Mouse (Mus musculus) left cerebral cortex, adult 8-10 months (tissue): Measurements from ENCODE around the gene Rasgrp4. TPM values are rescaled to one million over a fixed set of nuclear protein-coding genes. Genes with fewer than 3 reads are reported as not detected.
"Not testable (repeated sequence)": the region's sequence is repeated elsewhere in the genome, so short reads cannot be mapped to it uniquely, and the experiment has no call there.

ENCODE experiments used
- DNase-seq, 2 experiments: peaks; one replicate each; pipeline ENCODE4 v3.0.0; 2022; ENCODE audit warnings: low spot score in 2 of 2
- total RNA-seq, 4 experiments: library from RNA; stranded (reverse); gene quantifications; 2 replicates each; pipeline ENCODE4 v1.2.4; 2022

Gene Rasgrp4
- total RNA-seq: 1 to 10 TPM in 2 of 4 experiments, under 1 TPM in 2; 0.68 to 1.3 (median 1.1) TPM

DNA sequence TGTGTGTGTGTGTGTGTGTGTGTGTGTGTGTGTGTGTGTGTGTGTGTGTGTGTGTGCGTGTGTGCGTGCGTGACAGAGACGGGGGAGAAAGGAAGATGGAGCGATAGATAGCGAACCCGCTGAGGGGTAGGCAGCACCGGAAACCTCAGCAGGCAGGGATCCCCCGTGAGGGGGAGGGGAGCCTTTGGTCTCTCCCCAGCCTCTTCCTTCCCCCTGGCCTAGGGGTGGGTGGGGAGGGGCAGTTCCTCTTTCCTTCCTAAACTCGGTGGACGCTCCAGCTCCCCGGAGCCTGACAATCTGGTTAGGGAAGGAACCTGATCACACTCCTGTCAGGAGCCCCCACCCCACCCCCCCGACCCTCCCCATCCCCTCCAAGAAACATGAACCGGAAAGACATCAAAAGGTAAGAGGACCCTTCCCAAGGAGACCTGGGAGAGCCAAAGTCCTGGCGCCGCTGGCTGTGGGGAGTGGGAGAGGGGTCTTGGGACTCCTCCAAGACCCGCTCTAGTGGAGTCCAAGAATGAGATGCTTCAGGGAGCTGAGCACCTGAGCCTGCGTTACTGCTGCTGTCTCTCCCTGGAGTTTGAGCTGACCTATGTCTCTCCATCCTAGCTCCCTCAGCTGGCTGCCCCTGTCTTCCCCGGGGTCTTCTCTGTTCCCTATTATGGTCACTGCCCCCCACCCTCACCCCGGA, at the start of gene Rasgrp4:
Rasgrp4 (plus strand) TSS at position 159 of the 694 bp plus-strand sequence.
- DNase-seq: no peak

GRCm38 (mm10) chr7:29085981-29086380, 48.7 kb upstream of the Rasgrp4 start:
- no peak for DNase-seq

DNA sequence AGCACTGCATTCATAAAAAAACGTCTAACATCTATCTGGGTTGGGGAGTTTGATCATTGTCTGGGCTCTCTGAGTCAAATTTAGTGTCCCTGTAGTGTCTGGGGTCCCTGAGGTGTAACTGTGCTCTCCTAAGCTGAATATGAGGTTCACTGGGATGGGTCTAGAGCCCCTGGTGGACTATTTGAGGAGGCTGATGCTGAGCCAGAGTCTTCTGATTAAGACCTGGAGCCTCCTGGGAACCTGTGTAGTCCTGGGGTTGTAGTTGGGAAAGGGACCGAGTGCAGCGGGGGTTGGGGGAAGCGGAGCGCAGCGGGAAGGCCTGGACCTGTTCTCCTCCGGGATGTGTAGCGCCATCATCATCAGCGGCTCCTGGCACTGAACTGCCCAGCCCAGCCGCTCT, 47.7 kb upstream of the Rasgrp4 start:
- DNase-seq: no peak

DNA sequence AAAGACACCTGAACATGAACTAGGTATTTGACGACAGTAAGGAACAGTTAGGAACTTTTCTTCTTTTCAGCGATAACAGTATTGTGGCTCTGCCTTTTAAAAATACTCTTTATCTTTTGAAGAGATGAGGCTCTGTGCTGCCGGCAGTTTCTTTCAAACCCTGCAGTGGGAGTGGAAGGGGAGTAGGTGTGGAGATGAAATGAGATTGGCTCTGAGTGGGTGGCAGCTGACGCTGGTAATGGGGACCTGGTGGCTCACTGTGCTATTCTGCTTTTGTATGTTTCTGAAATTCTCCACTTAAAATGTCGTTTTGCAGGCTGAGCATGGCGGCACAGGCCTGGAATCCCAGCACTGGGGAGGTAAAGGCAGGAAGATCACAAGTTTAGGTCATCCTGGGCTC, 45.8 kb upstream of the Rasgrp4 start:
- peak; percentile 30 to 63 for DNase-seq

GRCm38 (mm10) chr7:29097131-29097530, 37.5 kb upstream of the Rasgrp4 start:
- DNase-seq: no peak

GRCm38 (mm10) chr7:29101286-29102017, 33.2 kb upstream of the Rasgrp4 start:
- DNase-seq: no peak

DNA sequence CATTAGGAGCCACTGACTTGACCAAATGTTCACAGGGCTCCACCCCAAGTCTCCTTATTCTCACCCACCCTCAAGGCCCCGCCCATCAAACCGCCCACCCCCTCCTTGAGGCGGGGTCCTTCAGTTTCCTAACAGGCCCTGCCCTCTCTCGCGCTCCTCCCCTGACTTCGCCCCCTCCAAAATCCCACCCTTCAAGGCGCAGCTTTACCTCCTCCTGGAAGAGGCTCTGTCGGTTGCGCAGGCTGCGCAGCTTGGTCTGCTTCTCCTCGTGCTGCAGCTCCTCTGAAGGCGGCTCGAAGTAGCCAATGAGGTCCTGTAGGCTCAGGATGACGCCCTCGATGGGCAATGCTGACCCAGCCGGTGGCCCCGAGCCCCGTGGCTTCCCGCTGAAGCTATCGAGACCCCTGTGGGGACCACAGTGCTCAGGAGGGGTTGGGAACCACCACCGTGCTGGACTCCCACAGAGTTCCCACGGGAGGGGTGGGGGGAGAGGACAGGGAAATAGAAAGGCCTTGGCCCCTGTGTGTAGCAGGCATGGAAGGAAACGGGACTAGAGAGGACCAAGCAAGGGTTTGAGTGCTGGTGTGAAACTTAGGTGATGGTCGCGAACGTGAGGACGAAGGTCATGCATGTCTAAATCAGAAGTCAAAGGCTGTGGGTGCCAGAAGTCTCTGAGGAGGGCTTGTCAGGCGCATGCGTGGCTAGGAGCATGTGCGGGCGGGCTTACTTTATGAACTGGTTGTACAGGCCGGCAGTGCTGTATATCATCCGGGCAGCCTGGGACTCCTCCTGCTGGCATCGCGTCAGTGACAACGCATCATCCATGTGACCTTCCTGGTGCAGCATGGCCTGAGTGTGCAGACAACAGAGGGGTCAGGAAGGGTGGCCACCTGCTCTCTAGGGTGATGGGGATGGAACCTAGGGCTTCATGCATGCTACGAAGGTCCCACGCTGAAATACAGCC, 25.4 kb upstream of the Rasgrp4 start:
- DNase-seq: peak; percentile 11 to 21

GRCm38 (mm10) chr7:29118142-29118851, 16.4 kb upstream of the Rasgrp4 start:
- no peak for DNase-seq

DNA sequence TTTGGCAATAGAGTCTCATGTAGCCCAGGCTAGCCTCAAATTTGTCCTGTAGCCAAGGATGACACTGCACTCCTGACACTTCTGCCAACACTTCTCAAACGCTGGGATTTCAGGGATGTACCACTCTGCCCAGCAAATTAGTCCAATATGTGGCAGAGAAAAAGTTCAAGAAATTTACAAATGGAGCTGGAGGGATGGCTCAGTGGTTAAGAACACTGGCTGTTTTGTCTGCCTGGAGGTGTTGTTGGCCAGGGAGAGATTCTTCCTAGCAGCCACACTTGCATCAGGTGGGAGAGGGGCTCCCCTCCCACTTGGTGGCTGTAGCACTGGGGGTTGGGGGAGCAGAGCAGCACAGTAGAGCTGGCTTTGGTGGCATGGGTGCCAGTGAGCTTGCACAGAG, 15.1 kb upstream of the Rasgrp4 start:
- DNase-seq: no peak

DNA sequence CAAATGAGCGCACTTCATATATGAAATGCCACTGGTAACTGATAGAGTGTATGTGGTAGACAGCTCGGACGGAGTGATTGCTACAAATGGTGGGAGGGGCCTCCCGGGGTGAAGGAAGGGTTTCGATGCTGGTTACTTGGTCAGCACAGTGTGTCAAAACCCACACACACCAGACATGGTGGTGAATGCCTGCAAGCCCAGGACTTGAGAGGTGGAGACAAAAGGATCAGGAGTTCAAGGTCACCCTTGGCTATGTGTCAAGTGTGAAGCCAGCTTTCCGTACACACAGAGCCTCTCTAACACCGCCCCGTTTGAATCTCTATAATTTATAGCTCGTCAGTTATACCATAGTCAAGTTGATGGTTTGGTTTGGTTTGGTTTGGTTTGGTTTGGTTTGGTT, 11.8 kb upstream of the Rasgrp4 start:
- no peak for DNase-seq

DNA sequence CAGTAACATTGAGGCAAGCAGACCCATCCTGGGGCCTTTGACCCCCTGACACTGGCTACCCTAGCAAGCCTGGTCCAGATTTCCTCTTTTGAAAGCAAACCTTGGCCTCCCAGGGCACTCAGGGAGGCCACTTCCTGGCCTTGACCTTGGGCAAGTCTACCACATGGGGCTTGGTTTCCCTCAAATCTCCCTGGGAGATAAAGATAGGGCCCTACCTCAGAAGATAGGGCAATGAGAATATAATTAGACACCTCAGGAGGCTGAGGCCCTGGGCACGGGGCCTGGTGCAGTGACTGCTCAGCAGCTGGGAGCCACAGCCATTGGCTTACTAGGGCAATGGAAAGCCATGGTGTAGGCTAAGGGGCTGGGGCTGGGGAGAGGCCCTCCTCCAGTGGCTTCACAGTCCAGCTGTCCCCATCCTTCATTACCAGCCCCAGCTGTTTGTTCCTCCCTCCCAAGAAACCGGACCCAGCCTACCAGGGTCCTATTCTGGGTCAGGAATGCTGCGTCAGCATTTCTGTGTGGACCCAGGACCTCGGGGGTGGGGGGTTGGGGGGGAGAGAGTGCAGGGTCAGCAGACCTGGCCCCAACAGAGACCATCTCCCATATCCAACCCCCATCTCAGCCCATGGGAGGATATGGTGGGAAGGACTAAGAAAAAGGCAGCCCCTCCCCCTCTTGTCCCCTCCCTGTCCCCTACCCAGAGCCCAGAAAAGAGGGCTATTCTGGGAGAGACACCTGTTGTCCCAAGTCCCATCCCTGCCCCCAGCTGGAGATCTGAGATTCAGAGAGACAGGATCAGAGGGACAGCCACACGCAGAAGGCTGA, 10.9 kb upstream of the Rasgrp4 start:
- DNase-seq: no peak

DNA sequence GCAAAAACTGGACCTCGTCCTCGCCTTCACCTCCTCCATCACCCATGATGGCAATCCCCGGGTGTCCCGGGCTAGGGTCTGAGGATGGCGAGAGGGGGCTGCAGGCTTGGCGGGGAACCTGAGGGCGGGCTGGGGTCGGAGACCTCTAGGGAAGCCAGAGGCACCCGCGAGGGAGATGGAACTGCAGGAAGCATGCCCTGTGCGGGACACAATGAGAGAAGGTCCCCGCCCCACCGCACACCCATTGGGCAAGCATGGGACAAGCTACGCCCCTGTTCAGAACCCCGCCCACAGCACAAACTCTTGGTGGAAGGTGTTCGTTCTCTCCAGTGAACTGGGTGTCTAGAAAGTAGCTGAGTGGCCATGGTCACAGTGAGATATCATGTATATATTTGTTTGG, 9.7 kb upstream of the Rasgrp4 start, which contains the start of gene Ryr1:
Ryr1 (minus strand) TSS at position 210 of the 400 bp plus-strand sequence.
- DNase-seq: no peak

DNA sequence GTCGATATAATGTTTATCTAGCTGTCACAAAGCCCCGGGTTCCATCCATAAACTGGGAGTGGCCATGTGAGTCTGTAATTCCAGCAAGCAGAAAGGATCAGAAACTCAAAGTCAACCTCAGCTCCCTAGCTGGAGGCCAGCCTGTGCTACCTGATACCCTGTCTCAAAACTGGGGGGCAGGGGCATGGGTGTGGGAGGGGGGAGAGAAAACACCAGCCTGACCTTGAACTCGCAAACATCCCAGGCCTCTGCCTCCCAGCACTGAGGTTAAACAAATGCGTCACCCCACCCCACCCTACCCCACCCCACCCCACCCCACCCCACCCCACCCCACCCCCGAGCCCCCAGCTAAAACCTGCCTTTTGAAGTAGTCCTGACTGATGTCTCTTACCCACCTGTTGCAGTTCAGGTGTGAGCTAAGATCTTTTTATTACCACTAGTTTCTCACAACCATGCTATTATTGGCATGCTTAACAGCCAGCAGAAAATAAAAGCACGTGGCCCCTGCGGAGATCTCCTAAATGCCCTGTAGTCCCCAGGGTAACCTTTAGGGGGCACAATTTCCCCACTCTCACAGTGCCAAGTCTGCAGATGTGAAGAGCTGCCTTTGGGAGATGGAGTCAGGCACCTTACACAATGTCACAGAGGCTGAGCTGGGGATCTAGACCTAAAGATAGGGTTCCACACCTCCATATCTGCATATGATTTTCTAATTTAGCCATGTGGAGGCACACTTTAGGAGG, 8.3 kb upstream of the Rasgrp4 start:
- no peak for DNase-seq

DNA sequence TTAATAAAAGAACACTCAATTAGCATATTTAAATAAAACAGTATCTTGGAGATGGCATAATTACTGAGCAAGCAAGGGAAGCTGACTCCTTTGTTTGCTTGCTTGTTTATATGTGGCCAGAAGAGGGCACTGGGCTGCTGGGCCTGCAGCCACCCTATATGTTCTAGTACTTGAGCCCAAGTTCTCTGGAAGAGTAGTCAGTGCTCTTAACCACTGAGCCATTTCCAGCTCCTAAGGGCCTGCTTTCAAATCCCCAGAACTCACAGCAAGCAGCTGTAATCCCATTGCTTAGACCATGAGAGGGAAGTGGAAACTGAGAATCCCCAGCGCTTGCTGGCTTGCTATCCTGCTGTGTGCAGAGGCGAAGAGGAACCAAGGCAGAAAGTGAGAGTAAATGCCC, 5.9 kb upstream of the Rasgrp4 start:
- DNase-seq: no peak

- no peak for DNase-seq
These were observed 421 bp upstream of the Rasgrp4 start for GRCm38 (mm10) chr7:29134230-29134629.

GRCm38 (mm10) chr7:29137429-29137828, 2.8 kb downstream of the Rasgrp4 start:
- no peak for DNase-seq

DNA sequence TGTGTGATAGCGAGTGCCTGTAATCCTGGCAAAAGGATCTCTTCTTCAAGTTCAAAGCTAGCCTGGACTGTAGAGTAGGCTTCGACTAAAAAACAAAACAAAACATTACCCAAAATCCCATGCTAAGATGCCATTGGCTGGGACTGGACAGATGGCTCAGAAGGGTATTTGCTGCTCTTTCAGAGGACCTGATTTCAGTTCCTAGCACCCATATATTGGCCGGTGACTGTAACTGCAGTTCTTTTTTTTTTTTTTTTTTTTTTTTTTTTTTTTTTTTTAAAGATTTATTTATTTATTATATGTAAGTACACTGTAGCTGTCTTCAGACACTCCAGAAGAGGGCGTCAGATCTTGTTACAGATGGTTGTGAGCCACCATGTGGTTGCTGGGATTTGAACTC, 4.6 kb downstream of the Rasgrp4 start:
- DNase-seq: not testable (repeated sequence)

- no peak for DNase-seq
These were observed 6.8 kb downstream of the Rasgrp4 start for GRCm38 (mm10) chr7:29141416-29141815.

DNA sequence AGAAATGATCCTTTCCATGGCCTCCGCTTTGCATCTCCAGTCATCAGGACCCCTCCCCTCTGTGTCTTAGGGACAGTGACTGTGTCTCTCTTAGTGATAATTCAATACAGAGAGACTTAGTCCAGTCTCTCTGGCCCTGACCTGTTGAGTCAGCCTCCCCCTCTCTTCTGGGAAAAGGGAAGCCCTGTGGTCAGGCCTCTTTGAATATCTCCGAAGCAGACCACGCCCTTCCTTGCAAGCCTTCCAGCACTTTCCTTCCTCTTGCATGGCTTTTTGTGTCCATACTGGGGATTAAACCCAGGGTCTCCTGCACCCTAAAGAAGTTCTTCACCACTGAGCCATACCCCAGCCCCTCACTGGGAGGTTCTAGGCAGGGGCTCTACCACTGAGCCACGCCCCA, 9.4 kb downstream of the Rasgrp4 start:
- no peak for DNase-seq
